Mouse (Mus musculus): ENCODE measurements at regions not wholly inside any gene's neighbourhood (a gene's known extent, or its start where the extent isn't known, plus 50 kb on each side); places are given as distances from the start of the nearest gene placed in this dataset.

GRCm38 (mm10) chr3:106879994-106880393, 53.9 kb upstream of the Olfr266 start:
- DNase-seq (ENCODE audit: low read depth, low spot score), result no peak

DNA sequence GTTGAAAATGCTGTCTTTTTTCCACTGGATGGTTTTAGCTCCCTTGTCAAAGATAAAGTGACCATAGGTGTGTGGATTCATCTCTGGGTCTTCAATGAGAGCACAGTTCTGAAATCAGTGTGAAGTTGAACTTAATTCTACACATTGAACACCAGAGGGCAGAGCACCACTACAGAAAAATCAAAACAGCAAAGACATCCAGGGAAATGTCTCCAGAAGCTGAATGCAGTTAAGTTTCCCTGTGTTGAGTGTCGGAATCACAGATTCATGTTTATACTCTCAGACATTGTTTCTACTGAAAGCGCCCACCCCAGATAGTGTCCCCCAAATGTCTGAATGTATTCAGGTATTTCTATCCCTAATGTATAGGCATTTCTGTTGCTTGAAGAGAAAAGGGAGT, 77.1 kb upstream of the Olfr266 start:
- DNase-seq (ENCODE audit: low read depth, low spot score), result peak; percentile 81

GRCm38 (mm10) chr3:106906668-106907067, 80.6 kb upstream of the Olfr266 start:
- DNase-seq (ENCODE audit: low read depth, low spot score), result peak; percentile 20

DNA sequence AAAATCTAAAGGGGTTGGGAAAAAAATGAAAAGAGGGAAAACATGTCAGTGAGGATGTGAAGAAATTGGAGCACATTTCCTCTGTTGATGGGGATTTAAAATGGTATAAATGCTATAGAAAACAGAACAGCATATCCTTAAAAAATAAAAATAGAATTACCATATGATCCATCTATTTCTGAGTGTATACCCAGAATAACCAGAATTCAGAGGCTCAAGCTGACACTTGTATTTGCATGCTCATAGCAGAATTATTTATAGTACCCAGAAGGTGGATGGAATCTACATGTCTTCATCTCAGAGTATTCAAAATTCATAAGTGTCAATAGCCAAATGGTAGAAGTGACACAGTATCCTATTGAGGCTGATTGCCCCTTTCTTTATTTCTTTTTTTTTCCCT, 99.9 kb upstream of the Kcna3 start:
- DNase-seq (ENCODE audit: low read depth, low spot score), result peak; percentile 29

GRCm38 (mm10) chr3:106940095-106940494, 95.9 kb upstream of the Kcna3 start:
- DNase-seq (ENCODE audit: low read depth, low spot score), result peak; percentile 82

GRCm38 (mm10) chr3:106955555-106956446, 80.2 kb upstream of the Kcna3 start:
- peak; percentile 46 for DNase-seq (ENCODE audit: low read depth, low spot score)

GRCm38 (mm10) chr3:106957162-106957895, 78.6 kb upstream of the Kcna3 start:
- DNase-seq (ENCODE audit: low read depth, low spot score), result peak; percentile 73

DNA sequence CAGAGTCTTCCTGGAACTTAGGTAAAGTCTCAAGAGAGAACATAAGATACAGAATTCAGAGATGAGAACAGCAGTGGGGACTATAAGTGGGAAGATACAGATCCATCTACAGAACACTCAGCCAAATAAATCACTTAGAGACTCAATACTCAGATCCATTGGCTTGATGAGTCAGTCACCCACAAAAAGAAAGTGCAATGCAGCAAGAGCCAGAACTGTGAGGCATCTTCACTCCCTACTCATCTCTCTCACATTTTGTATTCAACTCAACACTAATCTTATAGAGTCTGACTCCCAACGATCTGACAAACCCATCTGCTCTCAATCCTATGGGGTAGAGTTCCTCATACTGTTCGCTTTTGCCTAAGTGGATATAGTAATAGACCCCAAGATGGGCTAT, 77.8 kb upstream of the Kcna3 start:
- peak; percentile 83 for DNase-seq (ENCODE audit: low read depth, low spot score)

GRCm38 (mm10) chr3:106960596-106960995, 75.4 kb upstream of the Kcna3 start:
- peak; percentile 58 for DNase-seq (ENCODE audit: low read depth, low spot score)

DNA sequence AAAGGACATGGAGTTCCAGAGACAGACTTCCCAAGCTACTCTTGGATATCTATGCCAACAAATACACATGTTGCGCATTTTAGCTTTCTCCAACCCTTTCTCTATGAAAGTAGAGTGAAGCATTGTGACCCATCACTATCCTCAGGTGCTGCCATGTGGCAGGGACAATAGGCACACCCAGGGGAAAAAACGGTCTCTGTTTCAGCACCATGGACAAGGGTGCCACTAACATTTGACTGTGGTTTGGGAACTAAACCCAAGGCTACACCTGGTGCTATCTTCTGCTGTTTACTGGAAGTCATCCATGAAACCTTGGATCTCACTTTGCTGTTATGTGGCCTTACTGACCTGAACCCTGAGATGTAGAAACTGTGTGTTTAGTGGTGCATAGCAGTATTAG, 73.5 kb upstream of the Kcna3 start:
- DNase-seq (ENCODE audit: low read depth, low spot score), result no peak

DNA sequence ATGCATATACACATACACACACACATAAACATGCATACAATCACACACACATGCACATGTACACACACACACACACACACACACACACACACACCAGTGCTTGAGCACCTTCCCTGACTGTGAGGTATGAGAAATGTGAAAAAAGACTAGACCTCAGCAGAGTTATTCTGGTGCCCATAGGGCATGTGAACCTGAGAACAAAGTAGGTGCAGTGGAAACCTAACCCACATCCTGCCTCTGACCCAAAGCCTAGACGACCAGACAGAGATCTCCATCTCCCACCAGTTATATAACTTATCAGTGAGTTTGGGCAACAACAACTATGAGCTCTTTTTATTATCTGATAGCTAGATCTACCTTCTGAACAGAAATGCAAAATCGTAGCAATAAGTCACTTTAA, 69.8 kb upstream of the Kcna3 start:
- DNase-seq (ENCODE audit: low read depth, low spot score), result no peak

GRCm38 (mm10) chr3:106967479-106967878, 68.5 kb upstream of the Kcna3 start:
- DNase-seq (ENCODE audit: low read depth, low spot score), result no peak

DNA sequence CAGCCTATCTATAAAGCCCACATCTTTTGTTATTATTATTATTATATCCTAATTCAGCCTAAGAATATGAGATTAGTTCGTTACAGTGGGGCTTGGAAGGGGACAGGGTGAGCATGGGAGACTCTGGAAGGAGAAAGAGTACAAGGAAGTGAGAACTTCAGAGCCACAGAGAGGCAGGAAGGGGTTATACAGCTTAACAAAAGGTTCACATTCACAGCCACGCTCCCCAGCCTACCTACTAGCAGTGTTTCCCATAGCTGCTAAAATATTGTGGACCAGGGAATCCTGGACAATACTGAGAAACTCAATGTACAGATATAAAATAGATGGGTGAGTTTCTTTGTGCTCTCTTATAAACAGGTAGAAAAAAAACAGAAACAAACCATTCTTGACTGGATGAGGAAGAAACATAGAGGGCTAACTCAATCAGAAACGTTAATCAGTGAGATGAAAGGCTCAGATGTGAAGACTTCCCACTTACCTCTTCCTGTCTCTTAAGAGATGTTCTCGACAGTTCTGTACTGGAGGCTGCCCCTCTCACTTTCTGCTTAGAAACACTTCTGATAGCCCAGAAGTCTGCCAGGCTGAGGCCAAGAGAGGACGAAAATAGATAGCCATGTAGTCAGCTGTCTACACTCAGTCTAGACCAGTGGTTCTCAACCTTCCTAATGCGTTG, 61.7 kb upstream of the Kcna3 start:
- no peak for DNase-seq (ENCODE audit: low read depth, low spot score)

DNA sequence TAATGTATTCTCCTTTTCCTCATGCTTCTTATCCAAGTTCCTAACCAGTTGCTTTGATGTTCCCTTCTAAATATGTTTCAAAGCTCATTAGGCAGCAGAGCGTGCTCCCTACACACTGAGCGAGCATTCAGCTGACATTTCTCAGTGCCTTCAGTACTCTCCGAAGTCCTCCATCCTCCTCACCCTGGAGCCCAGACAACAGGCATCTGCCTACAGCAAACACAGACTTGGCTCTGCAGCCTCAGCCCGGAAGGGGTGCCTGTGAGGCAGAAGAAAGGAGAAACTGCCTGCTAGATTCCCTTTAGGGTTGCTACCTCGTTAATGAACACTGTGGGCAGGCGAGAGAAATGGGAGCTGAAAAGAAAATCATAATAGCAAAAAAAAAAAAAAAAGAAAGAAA, 57.2 kb upstream of the Kcna3 start:
- peak; percentile 73 for DNase-seq (ENCODE audit: low read depth, low spot score)

DNA sequence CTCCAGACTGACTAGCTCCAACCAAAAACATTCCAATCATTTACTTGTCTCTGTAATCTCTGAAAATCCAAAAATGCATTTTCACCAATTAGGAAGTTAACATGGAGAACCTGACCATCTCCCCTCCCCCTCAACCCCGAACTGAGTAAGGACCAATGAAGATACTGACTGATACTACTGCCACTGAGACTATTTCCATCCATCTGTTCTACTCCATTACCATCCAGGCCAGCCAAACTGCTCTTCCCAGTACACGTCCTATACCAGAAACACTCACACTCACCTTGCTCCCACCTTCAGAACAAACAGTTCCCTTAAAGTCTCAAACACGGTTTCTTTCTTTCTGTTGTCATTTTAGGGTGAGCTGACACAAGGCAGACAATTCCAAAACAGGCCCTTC, 55.1 kb upstream of the Kcna3 start:
- no peak for DNase-seq (ENCODE audit: low read depth, low spot score)

DNA sequence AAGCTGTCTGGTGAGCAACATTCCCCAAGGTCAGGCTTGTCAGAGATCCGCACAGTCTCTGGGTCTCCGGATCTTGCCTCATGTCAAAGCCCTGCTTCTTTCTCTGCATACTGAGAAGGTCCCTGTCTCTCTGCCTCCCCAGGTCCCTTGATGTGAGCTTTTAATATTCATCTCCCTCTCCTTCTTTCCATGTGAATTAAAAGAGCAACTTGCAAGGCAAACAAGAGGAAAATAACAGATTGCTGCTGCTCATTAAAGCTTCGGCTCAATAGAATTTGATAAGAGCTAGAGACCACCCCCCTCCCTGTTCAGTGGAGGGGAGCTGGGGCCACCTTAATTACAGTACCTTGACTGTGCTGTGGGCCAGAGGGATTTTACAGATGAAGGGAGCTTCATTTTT, 54.6 kb upstream of the Kcna3 start:
- peak; percentile 15 for DNase-seq (ENCODE audit: low read depth, low spot score)

DNA sequence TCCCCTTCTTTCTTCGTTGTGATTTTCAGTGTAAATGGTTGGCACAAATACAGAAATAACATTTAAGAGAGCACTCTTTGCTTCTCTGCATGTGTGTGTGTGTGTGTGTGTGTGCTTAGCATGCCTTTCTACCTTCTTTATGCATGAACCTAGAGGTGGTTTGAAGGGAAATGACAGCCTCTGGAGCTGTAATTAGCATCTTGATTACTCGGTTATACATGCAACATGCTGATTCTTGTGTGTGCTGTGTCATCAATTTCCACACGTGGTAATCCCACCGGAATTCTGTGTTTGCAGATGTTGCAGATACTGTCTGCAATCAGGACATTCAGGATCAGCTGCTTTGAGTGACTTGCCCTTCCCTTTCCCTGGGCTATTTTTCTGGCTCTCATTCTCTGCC, 51.7 kb upstream of the Kcna3 start:
- no peak for DNase-seq (ENCODE audit: low read depth, low spot score)

All from brain, adult 2 months (tissue).